Mouse (Mus musculus): ENCODE measurements around the gene Zap70. TPM values are rescaled to one million over a fixed set of nuclear protein-coding genes. Genes with fewer than 3 reads are reported as not detected.
A peak's percentile ranks its signal among the peaks of the same experiment; 100 is the strongest.

Gene Zap70
- total and polyA plus RNA-seq, 2 experiments from 2014 or later, result 2.7 to 6.3 TPM

GRCm38 (mm10) chr1:36743046-36743445, 18.6 kb upstream of the Zap70 start:
- no peak for DNase-seq (ENCODE audit: low spot score)
- no peak for ATAC-seq

GRCm38 (mm10) chr1:36744268-36744944, 17.2 kb upstream of the Zap70 start:
- peak; percentile 87 for TF ChIP-seq CTCF (IDR thresholded peaks at IDR 0.05; ENCODE audit: low read depth)
- Histone ChIP-seq H3K36me3 (ENCODE audit: insufficient read depth, low read length) (no peaks in the 10 kb centered on the region), H3K4me2 (ENCODE audit: low read depth, low read length) (peak overlapping the region; percentile 52), H3K9me3 (ENCODE audit: low read length) (no peaks in the 10 kb centered on the region), H3K27me3 (ENCODE audit: insufficient read depth, low read length) (no peaks in the 10 kb centered on the region; the same call in 1 of the 2 replicates), H3K4me1 (ENCODE audit: insufficient read depth, low read length) (peaks cover 7% of the 10 kb centered on the region), H3K9ac (replicated peaks; ENCODE audit: low read length) (no peak overlapping the region), H3K27ac (peak overlapping the region; percentile 60), H3K4me3 (ENCODE audit: low read length) (peak overlapping the region; percentile 23; the same call in 1 of the 2 replicates)
- WGBS, result 14% methylated on average over 17 of the region's 17 CpGs
- peak; percentile 86 for DNase-seq (ENCODE audit: low spot score)
- ATAC-seq, result peak; percentile 86

More at GRCm38 (mm10) chr1:36743046-36743445, 18.6 kb upstream of the Zap70 start:
- 77% methylated on average over 9 of the region's 9 CpGs for WGBS
- H3K27ac ChIP-seq, result no peak overlapping the region
- no peaks in the 10 kb centered on the region for H3K36me3 ChIP-seq (ENCODE audit: insufficient read depth, low read length)
- TF ChIP-seq CTCF (IDR thresholded peaks at IDR 0.05; ENCODE audit: low read depth), result no peak
- no peak overlapping the region for H3K4me3 ChIP-seq (ENCODE audit: low read length)
- peaks cover 7% of the 10 kb centered on the region for H3K4me1 ChIP-seq (ENCODE audit: insufficient read depth, low read length)
- H3K9ac ChIP-seq (replicated peaks; ENCODE audit: low read length), result no peak overlapping the region
- no peaks in the 10 kb centered on the region for H3K9me3 ChIP-seq (ENCODE audit: low read length)
- H3K4me2 ChIP-seq (ENCODE audit: low read depth, low read length), result no peak overlapping the region
- H3K27me3 ChIP-seq (ENCODE audit: insufficient read depth, low read length), result no peaks in the 10 kb centered on the region; the same call in 1 of the 2 replicates

GRCm38 (mm10) chr1:36745661-36746060, 15.9 kb upstream of the Zap70 start:
- no peak for TF ChIP-seq CTCF (IDR thresholded peaks at IDR 0.05; ENCODE audit: low read depth)
- no peak overlapping the region for H3K9ac ChIP-seq (replicated peaks; ENCODE audit: low read length)

GRCm38 (mm10) chr1:36746452-36746851, 15.1 kb upstream of the Zap70 start:
- H3K9ac ChIP-seq (replicated peaks; ENCODE audit: low read length), result no peak overlapping the region
- 39% methylated on average over 15 of the region's 15 CpGs for WGBS
- no peak overlapping the region for H3K4me3 ChIP-seq (ENCODE audit: low read length)
- ATAC-seq (0 out of 2 replicates have a peak, but pooled peaks have one; percentile 16), DNase-seq (ENCODE audit: low spot score) (peak; percentile 51)
- no peaks in the 10 kb centered on the region for H3K36me3 ChIP-seq (ENCODE audit: insufficient read depth, low read length)
- H3K4me2 ChIP-seq (ENCODE audit: low read depth, low read length), result no peak overlapping the region
- TF ChIP-seq CTCF (IDR thresholded peaks at IDR 0.05; ENCODE audit: low read depth), result peak; percentile 74
- H3K4me1 ChIP-seq (ENCODE audit: insufficient read depth, low read length), result peaks cover 7% of the 10 kb centered on the region
- H3K9me3 ChIP-seq (ENCODE audit: low read length), result no peaks in the 10 kb centered on the region
- no peaks in the 10 kb centered on the region for H3K27me3 ChIP-seq (ENCODE audit: insufficient read depth, low read length)
- H3K27ac ChIP-seq, result no peak overlapping the region

More at GRCm38 (mm10) chr1:36745661-36746060, 15.9 kb upstream of the Zap70 start:
- Histone ChIP-seq H3K4me3 (ENCODE audit: low read length) (no peak overlapping the region), H3K4me1 (ENCODE audit: insufficient read depth, low read length) (peaks cover 7% of the 10 kb centered on the region), H3K36me3 (ENCODE audit: insufficient read depth, low read length) (no peaks in the 10 kb centered on the region), H3K9me3 (ENCODE audit: low read length) (no peaks in the 10 kb centered on the region), H3K4me2 (ENCODE audit: low read depth, low read length) (no peak overlapping the region), H3K27ac (no peak overlapping the region), H3K27me3 (ENCODE audit: insufficient read depth, low read length) (no peaks in the 10 kb centered on the region; the same call in 1 of the 2 replicates)
- no peak for DNase-seq (ENCODE audit: low spot score)
- ATAC-seq, result no peak
- 24% methylated on average over 4 of the region's 4 CpGs for WGBS

- no peak for ATAC-seq
- no peak for TF ChIP-seq CTCF (IDR thresholded peaks at IDR 0.05; ENCODE audit: low read depth)
- no peaks in the 10 kb centered on the region for H3K4me1 ChIP-seq (ENCODE audit: insufficient read depth, low read length)
- H3K36me3 ChIP-seq (ENCODE audit: insufficient read depth, low read length), result no peaks in the 10 kb centered on the region
- H3K27ac ChIP-seq, result no peak overlapping the region
- H3K9ac ChIP-seq (replicated peaks; ENCODE audit: low read length), result no peak overlapping the region
- no peak overlapping the region for H3K4me2 ChIP-seq (ENCODE audit: low read depth, low read length)
- H3K27me3 ChIP-seq (ENCODE audit: insufficient read depth, low read length), result no peaks in the 10 kb centered on the region
- DNase-seq (ENCODE audit: low spot score), result no peak
- no peak overlapping the region for H3K4me3 ChIP-seq (ENCODE audit: low read length)
- H3K9me3 ChIP-seq (ENCODE audit: low read length), result no peaks in the 10 kb centered on the region
- 68% methylated on average over 6 of the region's 6 CpGs for WGBS
Measured at GRCm38 (mm10) chr1:36753932-36754675, 7.5 kb upstream of the Zap70 start.

- ATAC-seq (no peak), DNase-seq (ENCODE audit: low spot score) (no peak)
- TF ChIP-seq CTCF (IDR thresholded peaks at IDR 0.05; ENCODE audit: low read depth), result no peak
- no peak overlapping the region for H3K4me2 ChIP-seq (ENCODE audit: low read depth, low read length)
- H3K4me3 ChIP-seq (ENCODE audit: low read length), result no peak overlapping the region
- 83% methylated on average over 9 of the region's 9 CpGs for WGBS
- no peaks in the 10 kb centered on the region for H3K36me3 ChIP-seq (ENCODE audit: insufficient read depth, low read length)
- H3K9me3 ChIP-seq (ENCODE audit: low read length), result no peaks in the 10 kb centered on the region
- H3K4me1 ChIP-seq (ENCODE audit: insufficient read depth, low read length), result no peaks in the 10 kb centered on the region
- no peak overlapping the region for H3K9ac ChIP-seq (replicated peaks; ENCODE audit: low read length)
- H3K27me3 ChIP-seq (ENCODE audit: insufficient read depth, low read length), result no peaks in the 10 kb centered on the region
- H3K27ac ChIP-seq, result no peak overlapping the region
Measured at GRCm38 (mm10) chr1:36758553-36758952, 3.0 kb upstream of the Zap70 start.
